Comparison of ENCODE assay signal across 14 mouse cellular contexts in the genomic region with DNA sequence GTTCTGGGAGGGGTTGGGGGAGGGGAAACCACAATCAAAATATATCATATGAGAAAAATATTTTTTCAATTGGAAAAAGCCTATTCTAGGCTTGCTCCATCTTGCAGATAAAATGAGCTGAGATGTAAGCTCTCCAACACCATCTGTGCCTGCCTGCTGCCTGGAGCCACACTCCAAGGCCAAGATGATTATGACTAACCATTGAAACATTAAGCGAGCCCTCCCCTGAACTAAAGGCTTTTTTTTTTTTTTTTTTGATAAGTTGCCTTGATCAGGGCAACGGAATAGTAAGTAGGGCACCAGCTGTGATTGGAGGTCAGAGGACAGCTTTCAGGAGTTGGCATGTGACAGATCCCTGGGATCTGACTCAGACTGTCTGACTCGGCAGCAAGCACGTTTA. TPM values are rescaled to one million over a fixed set of nuclear protein-coding genes. Genes with fewer than 3 reads are reported as not detected.
DNase-seq lines count a peak whose midpoint lies in the region; ATAC-seq and TF ChIP-seq lines count a peak whose summit lies in the region.
"Had no signal": no experiment of that assay in that cellular context is flagged by ENCODE, and none has a peak within 500 bp of the region (broad histone marks: within the 10 kb centered on the region; RNA-seq: fewer than 3 reads in every experiment).

No protein-coding gene starts in this region.

- no peak overlapping the region for H3K9ac ChIP-seq in forebrain, embryonic 14.5 days (ENCODE audit: low read length)
- no peak overlapping the region for H3K9ac ChIP-seq in forebrain, embryonic 11.5 days (ENCODE audit: low read length)
- no peak overlapping the region for H3K9ac ChIP-seq in midbrain, postnatal 0 days (replicated peaks; ENCODE audit: low read length, poor library complexity, severe bottlenecking)
- H3K9ac ChIP-seq in midbrain, embryonic 13.5 days (replicated peaks): no peak overlapping the region
- H3K9ac ChIP-seq in intestine, embryonic 16.5 days (ENCODE audit: low read depth, low read length): no peak overlapping the region

- no peak overlapping the region for H3K4me2 ChIP-seq in forebrain, embryonic 14.5 days (ENCODE audit: low read length)
- H3K4me2 ChIP-seq in forebrain, embryonic 11.5 days (ENCODE audit: low read depth, low read length, severe bottlenecking): no peak overlapping the region
- H3K4me2 ChIP-seq in midbrain, postnatal 0 days (ENCODE audit: low read depth, low read length, poor library complexity, severe bottlenecking): no peak overlapping the region
- H3K4me2 ChIP-seq in midbrain, embryonic 13.5 days (replicated peaks): no peak overlapping the region
- H3K4me2 ChIP-seq in intestine, embryonic 16.5 days (ENCODE audit: low read depth, low read length): no peak overlapping the region

- no peak for TF ChIP-seq CTCF in midbrain, postnatal 0 days (IDR thresholded peaks at IDR 0.05)

- H3K27ac ChIP-seq in forebrain, embryonic 14.5 days (ENCODE audit: low read depth, low read length): no peak overlapping the region
- H3K27ac ChIP-seq in forebrain, embryonic 11.5 days (ENCODE audit: low read depth, low read length): no peak overlapping the region
- H3K27ac ChIP-seq in midbrain, postnatal 0 days (ENCODE audit: low read depth, low read length): no peak overlapping the region
- H3K27ac ChIP-seq in midbrain, embryonic 13.5 days: no peak overlapping the region
- H3K27ac ChIP-seq in intestine, embryonic 16.5 days (ENCODE audit: low read length): no peak overlapping the region
- H3K27ac ChIP-seq: heart, adult 2 months had no signal

- WGBS in forebrain, embryonic 14.5 days: 65% methylated on average over 4 of the region's 4 CpGs
- WGBS in forebrain, embryonic 11.5 days: 70% methylated on average over 4 of the region's 4 CpGs
- WGBS in midbrain, postnatal 0 days: 50% methylated on average over 4 of the region's 4 CpGs
- 55% methylated on average over 4 of the region's 4 CpGs for WGBS in midbrain, embryonic 13.5 days
- 66% methylated on average over 4 of the region's 4 CpGs for WGBS in intestine, embryonic 16.5 days

- H3K4me3 ChIP-seq in forebrain, embryonic 14.5 days (ENCODE audit: low read depth, low read length): no peak overlapping the region
- H3K4me3 ChIP-seq in forebrain, embryonic 11.5 days (ENCODE audit: low read depth, low read length): no peak overlapping the region
- H3K4me3 ChIP-seq in midbrain, postnatal 0 days (ENCODE audit: low read depth, low read length): no peak overlapping the region
- no peak overlapping the region for H3K4me3 ChIP-seq in midbrain, embryonic 13.5 days (replicated peaks)
- H3K4me3 ChIP-seq in intestine, embryonic 16.5 days (ENCODE audit: low read length): no peak overlapping the region
- H3K4me3 ChIP-seq: heart, adult 2 months had no signal

- ATAC-seq in forebrain, embryonic 14.5 days: no peak
- ATAC-seq in forebrain, embryonic 11.5 days (replicated peaks; ENCODE audit: low FRiP score): no peak
- no peak for ATAC-seq in midbrain, postnatal 0 days (ENCODE audit: low FRiP score)
- no peak for ATAC-seq in midbrain, embryonic 13.5 days
- ATAC-seq in intestine, embryonic 16.5 days: no peak
- ATAC-seq in erythroblast, adult 5-6 weeks (replicated peaks; ENCODE audit: low FRiP score, poor library complexity, severe bottlenecking): no peak
- ATAC-seq: Patski had no signal

- DNase-seq in forebrain, embryonic 14.5 days (ENCODE audit: low spot score): peak; percentile 46
- no peak for DNase-seq in forebrain, embryonic 11.5 days (ENCODE audit: low spot score)
- peak; percentile 28 for DNase-seq in midbrain, postnatal 0 days (ENCODE audit: low spot score)
- peak; percentile 61 to 63 for DNase-seq in cerebellum, postnatal 10 days
- peak; percentile 53 for DNase-seq in right cerebral cortex, postnatal 25 days
- DNase-seq: adrenal gland, postnatal 10 days; embryo, embryonic 11 days; heart, adult 2 months; kidney, adult 11 months; thymus, adult 18-20 months had no signal

- no peaks in the 10 kb centered on the region for H3K9me3 ChIP-seq in forebrain, embryonic 14.5 days (replicated peaks; ENCODE audit: control insufficient read depth, low read length)
- no peaks in the 10 kb centered on the region for H3K9me3 ChIP-seq in forebrain, embryonic 11.5 days (ENCODE audit: control insufficient read depth, low read length)
- H3K9me3 ChIP-seq in midbrain, postnatal 0 days (ENCODE audit: low read length): no peaks in the 10 kb centered on the region
- no peaks in the 10 kb centered on the region for H3K9me3 ChIP-seq in midbrain, embryonic 13.5 days
- H3K9me3 ChIP-seq in intestine, embryonic 16.5 days (ENCODE audit: control insufficient read depth, low read length): 0 out of 2 replicates have a peak, but pooled peaks cover 3% of the 10 kb centered on the region

- H3K4me1 ChIP-seq in forebrain, embryonic 14.5 days (ENCODE audit: control insufficient read depth, insufficient read depth, low read length): no peaks in the 10 kb centered on the region
- H3K4me1 ChIP-seq in forebrain, embryonic 11.5 days (replicated peaks; ENCODE audit: control insufficient read depth, insufficient read depth, low read length): no peaks in the 10 kb centered on the region
- no peaks in the 10 kb centered on the region for H3K4me1 ChIP-seq in midbrain, postnatal 0 days (ENCODE audit: insufficient read depth, low read length)
- H3K4me1 ChIP-seq in midbrain, embryonic 13.5 days (replicated peaks): no peaks in the 10 kb centered on the region
- H3K4me1 ChIP-seq in intestine, embryonic 16.5 days (ENCODE audit: control insufficient read depth, insufficient read depth, low read length): no peaks in the 10 kb centered on the region

- no peaks in the 10 kb centered on the region for H3K36me3 ChIP-seq in forebrain, embryonic 14.5 days (ENCODE audit: control insufficient read depth, insufficient read depth, low read length)
- H3K36me3 ChIP-seq in forebrain, embryonic 11.5 days (ENCODE audit: control insufficient read depth, insufficient read depth, low read length): no peaks in the 10 kb centered on the region
- no peaks in the 10 kb centered on the region for H3K36me3 ChIP-seq in midbrain, postnatal 0 days (ENCODE audit: insufficient read depth, low read length)
- H3K36me3 ChIP-seq in midbrain, embryonic 13.5 days: no peaks in the 10 kb centered on the region
- H3K36me3 ChIP-seq in intestine, embryonic 16.5 days (ENCODE audit: control insufficient read depth, insufficient read depth, low read length): no peaks in the 10 kb centered on the region

- no peaks in the 10 kb centered on the region for H3K27me3 ChIP-seq in forebrain, embryonic 14.5 days (replicated peaks; ENCODE audit: control insufficient read depth, insufficient read depth, low read length)
- H3K27me3 ChIP-seq in forebrain, embryonic 11.5 days (ENCODE audit: control insufficient read depth, insufficient read depth, low read length): no peaks in the 10 kb centered on the region
- H3K27me3 ChIP-seq in midbrain, postnatal 0 days (ENCODE audit: insufficient read depth, low read length): no peaks in the 10 kb centered on the region
- no peaks in the 10 kb centered on the region for H3K27me3 ChIP-seq in midbrain, embryonic 13.5 days
- no peaks in the 10 kb centered on the region for H3K27me3 ChIP-seq in intestine, embryonic 16.5 days (replicated peaks; ENCODE audit: control insufficient read depth, insufficient read depth, low read length)

RNA-seq across cellular contexts. Expression of gene Acsbg1, which starts 6.8 kb away (rescaled TPM):
- 18.6 and 21.9 TPM in 2 replicates for polyA plus RNA-seq in forebrain, embryonic 14.5 days (2014; fragmentation: Nextera tagmentation; extraction: Ambion mirVana)
- polyA plus RNA-seq in forebrain, embryonic 11.5 days (2014; fragmentation: Nextera tagmentation; extraction: Ambion mirVana): 18.4 and 19.2 TPM in 2 replicates
- total RNA-seq in midbrain, postnatal 0 days (2014; rRNA removed): 54.7 and 69.9 TPM in 2 replicates
- polyA plus RNA-seq in midbrain, postnatal 0 days (2015; fragmentation: Nextera tagmentation; extraction: Ambion mirVana): 42.8 and 49.7 TPM in 2 replicates
- polyA plus RNA-seq in midbrain, embryonic 13.5 days (2015; fragmentation: Nextera tagmentation; extraction: Ambion mirVana): 8.8 and 12.2 TPM in 2 replicates
- polyA plus RNA-seq in intestine, embryonic 16.5 days (2015; fragmentation: Nextera tagmentation; extraction: Ambion mirVana): 0.15 and 0.91 TPM in 2 replicates
- not detected in 2 replicates for total RNA-seq in erythroblast, adult 5-6 weeks (2015; ENCODE audit: low replicate concordance)
- total RNA-seq in erythroblast, adult 5-6 weeks (2017; ENCODE audit: low replicate concordance): not detected in 2 replicates

RNA-seq across cellular contexts. Expression of gene Dnaja4, which starts 30.2 kb away (rescaled TPM):
- polyA plus RNA-seq in forebrain, embryonic 14.5 days (2014; fragmentation: Nextera tagmentation; extraction: Ambion mirVana): 5.2 and 5.5 TPM in 2 replicates
- polyA plus RNA-seq in forebrain, embryonic 11.5 days (2014; fragmentation: Nextera tagmentation; extraction: Ambion mirVana): 2.3 and 3.1 TPM in 2 replicates
- 5.4 and 7.7 TPM in 2 replicates for total RNA-seq in midbrain, postnatal 0 days (2014; rRNA removed)
- 6.7 and 8.0 TPM in 2 replicates for polyA plus RNA-seq in midbrain, postnatal 0 days (2015; fragmentation: Nextera tagmentation; extraction: Ambion mirVana)
- polyA plus RNA-seq in midbrain, embryonic 13.5 days (2015; fragmentation: Nextera tagmentation; extraction: Ambion mirVana): 2.9 and 3.0 TPM in 2 replicates
- polyA plus RNA-seq in intestine, embryonic 16.5 days (2015; fragmentation: Nextera tagmentation; extraction: Ambion mirVana): 3.9 and 4.5 TPM in 2 replicates
- 82.2 and 100 TPM in 2 replicates for total RNA-seq in erythroblast, adult 5-6 weeks (2015; ENCODE audit: low replicate concordance)
- total RNA-seq in erythroblast, adult 5-6 weeks (2017; ENCODE audit: low replicate concordance): 142 and 162 TPM in 2 replicates
